Mouse (Mus musculus) stomach, postnatal 0 days (tissue): ENCODE results near the gene Uckl1.

Source experiments
- CTCF ChIP-seq: IDR thresholded peaks from 2 replicates; pipeline ENCODE4 v1.5.1; 2016; ENCODE audit warnings: antibody characterized with exemption, low read depth, mild to moderate bottlenecking, moderate library complexity
- EP300 ChIP-seq: optimal IDR thresholded peaks from 2 replicates; pipeline ENCODE3; 2016; ENCODE audit warnings: antibody characterized with exemption

GRCm38 (mm10) chr2:181532589-181532988 is 52.1 kb downstream of the Uckl1 start:
- TF ChIP-seq CTCF (no peak), EP300 (no peak)
